Mouse (Mus musculus): ENCODE data around the gene Rhbdd2.

DNA sequence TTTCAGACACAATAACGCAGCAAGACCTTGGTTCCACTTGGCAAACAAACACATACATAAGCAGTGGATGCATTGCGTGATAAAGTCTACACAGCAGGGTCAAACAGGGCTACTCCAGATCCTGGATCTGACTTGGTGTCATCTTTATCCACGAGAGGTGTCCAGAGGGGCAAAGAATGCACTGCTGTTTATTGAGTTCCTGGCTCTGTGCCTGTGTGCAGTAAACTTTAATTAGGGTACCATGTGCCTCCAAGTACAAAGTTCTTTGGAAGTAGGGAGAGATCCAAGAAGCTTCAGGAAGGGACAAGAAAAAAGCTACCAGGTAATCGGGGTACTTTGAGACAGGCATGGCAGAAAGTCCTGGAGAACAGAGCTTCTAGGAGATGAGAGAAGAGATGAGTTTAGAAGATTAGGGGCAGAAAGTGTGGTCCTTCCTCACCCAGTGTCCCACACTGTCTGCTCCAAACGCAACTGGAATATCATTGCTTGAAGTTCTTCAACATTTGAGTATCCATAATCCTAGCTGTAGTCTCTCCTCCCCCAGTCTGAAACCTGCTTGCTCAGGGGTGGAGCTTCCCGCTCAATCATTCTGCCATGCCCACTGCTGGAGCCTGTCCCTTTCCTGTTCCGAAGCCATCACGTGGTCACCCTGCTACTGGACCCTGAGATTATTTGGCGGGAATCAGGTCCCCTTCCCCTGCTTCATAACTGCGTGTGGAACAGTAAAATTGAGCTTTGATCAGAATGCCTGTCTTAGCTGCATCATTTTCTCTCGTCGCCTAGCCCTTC lies 42.2 kb upstream of the Rhbdd2 start:
- TF ChIP-seq CTCF (IDR thresholded peaks at IDR 0.05; ENCODE audit: low read depth, low read length), result no peak
- TF ChIP-seq POLR2A (IDR thresholded peaks at IDR 0.05; ENCODE audit: borderline replicate concordance, low read depth, low read length), result no peak
